Mouse (Mus musculus): ENCODE measurements around the gene Fmnl3. TPM values are rescaled to one million over a fixed set of nuclear protein-coding genes. Genes with fewer than 3 reads are reported as not detected.

The Fmnl3 gene
- polyA plus RNA-seq, 1 experiment from 2014 or later = 8.0 TPM

GRCm38 (mm10) chr15:99392486-99393385 is 22.5 kb upstream of the Fmnl3 start, which contains the start of gene Tmbim6:
Tmbim6 (plus strand) TSS chr15:99392882.
- no peaks in the 10 kb centered on the region for H3K9me3 ChIP-seq (ENCODE audit: control insufficient read depth, low read length)
- H3K27ac ChIP-seq (replicated peaks) = peak within 1 kb of the TSS; percentile 98
- H3K4me2 ChIP-seq (replicated peaks; ENCODE audit: low read depth) = peak within 1 kb of the TSS; percentile 81
- ATAC-seq (ENCODE audit: low FRiP score, low TSS enrichment) = peak; percentile 97
- DNase-seq (ENCODE audit: low spot score) = peak; percentile 99
- peak; percentile 42 for TF ChIP-seq CTCF (IDR thresholded peaks at IDR 0.05; ENCODE audit: low read depth)
- TF ChIP-seq EP300 (optimal IDR thresholded peaks at IDR 0.05) = no peak
- H3K36me3 ChIP-seq (ENCODE audit: control insufficient read depth, insufficient read depth, low read length) = no peaks in the 10 kb centered on the region
- peak within 1 kb of the TSS; percentile 93 for H3K4me3 ChIP-seq (ENCODE audit: low read depth, low read length)
- under 1% methylated on average over 51 of the region's 51 CpGs for WGBS
- H3K9ac ChIP-seq (ENCODE audit: low read length) = peak within 1 kb of the TSS; percentile 96
- no peaks in the 10 kb centered on the region for H3K27me3 ChIP-seq (ENCODE audit: control insufficient read depth, insufficient read depth, low read length)
- 0 out of 2 replicates have a peak, but pooled peaks cover 4% of the 10 kb centered on the region for H3K4me1 ChIP-seq (replicated peaks; ENCODE audit: control insufficient read depth, insufficient read depth)

GRCm38 (mm10) chr15:99391975-99392374 is 21.7 kb upstream of the Fmnl3 start:
- Histone ChIP-seq H3K36me3 (ENCODE audit: control insufficient read depth, insufficient read depth, low read length) (no peaks in the 10 kb centered on the region), H3K27ac (replicated peaks) (peak overlapping the region; percentile 82), H3K4me1 (replicated peaks; ENCODE audit: control insufficient read depth, insufficient read depth) (0 out of 2 replicates have a peak, but pooled peaks cover 4% of the 10 kb centered on the region), H3K4me3 (ENCODE audit: low read depth, low read length) (peak overlapping the region; percentile 28; the same call in 1 of the 2 replicates), H3K4me2 (replicated peaks; ENCODE audit: low read depth) (peak overlapping the region; percentile 45), H3K9ac (ENCODE audit: low read length) (no peak overlapping the region; the same call in 1 of the 2 replicates), H3K27me3 (ENCODE audit: control insufficient read depth, insufficient read depth, low read length) (no peaks in the 10 kb centered on the region), H3K9me3 (ENCODE audit: control insufficient read depth, low read length) (no peaks in the 10 kb centered on the region)
- no peak for TF ChIP-seq CTCF (IDR thresholded peaks at IDR 0.05; ENCODE audit: low read depth)
- TF ChIP-seq EP300 (optimal IDR thresholded peaks at IDR 0.05) = no peak
- DNase-seq (ENCODE audit: low spot score) (peak; percentile 43), ATAC-seq (ENCODE audit: low FRiP score, low TSS enrichment) (no peak)
- WGBS = 80% methylated on average over 6 of the region's 6 CpGs

GRCm38 (mm10) chr15:99390472-99391401 is 20.5 kb upstream of the Fmnl3 start:
- TF ChIP-seq CTCF (IDR thresholded peaks at IDR 0.05; ENCODE audit: low read depth) (no peak), EP300 (optimal IDR thresholded peaks at IDR 0.05) (no peak)
- H3K27me3 ChIP-seq (ENCODE audit: control insufficient read depth, insufficient read depth, low read length) = no peaks in the 10 kb centered on the region
- no peaks in the 10 kb centered on the region for H3K36me3 ChIP-seq (ENCODE audit: control insufficient read depth, insufficient read depth, low read length)
- H3K4me2 ChIP-seq (replicated peaks; ENCODE audit: low read depth) = no peak overlapping the region
- DNase-seq (ENCODE audit: low spot score) = no peak
- H3K4me1 ChIP-seq (replicated peaks; ENCODE audit: control insufficient read depth, insufficient read depth) = 0 out of 2 replicates have a peak, but pooled peaks cover 2% of the 10 kb centered on the region
- no peak overlapping the region for H3K27ac ChIP-seq (replicated peaks)
- H3K9ac ChIP-seq (ENCODE audit: low read length) = no peak overlapping the region
- no peak overlapping the region for H3K4me3 ChIP-seq (ENCODE audit: low read depth, low read length)
- 57% methylated on average over 7 of the region's 7 CpGs for WGBS
- no peak for ATAC-seq (ENCODE audit: low FRiP score, low TSS enrichment)
- no peaks in the 10 kb centered on the region for H3K9me3 ChIP-seq (ENCODE audit: control insufficient read depth, low read length)

DNA sequence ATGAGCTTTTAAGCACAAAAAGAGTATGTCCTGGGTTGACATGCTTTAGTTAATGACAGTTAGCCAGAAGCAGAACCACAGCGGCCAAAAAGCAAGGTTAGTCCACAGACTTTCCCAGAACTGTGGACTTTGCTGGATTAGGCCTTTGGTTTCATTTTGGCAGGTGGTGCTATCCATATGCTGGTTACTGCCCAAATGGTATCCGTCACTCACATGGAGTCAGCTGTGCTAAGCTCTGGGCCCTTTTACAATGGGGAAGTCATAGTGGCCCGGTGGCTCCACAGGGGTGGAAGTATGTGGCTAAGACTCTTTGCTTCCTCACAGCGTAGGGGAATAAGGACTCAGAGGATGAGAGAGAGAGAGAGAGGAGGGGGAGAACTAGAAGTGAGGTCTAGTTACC is 17.7 kb upstream of the Fmnl3 start:
- ATAC-seq (ENCODE audit: low FRiP score, low TSS enrichment) (no peak), DNase-seq (ENCODE audit: low spot score) (no peak)
- Histone ChIP-seq H3K4me3 (ENCODE audit: low read depth, low read length) (no peak overlapping the region), H3K27me3 (ENCODE audit: control insufficient read depth, insufficient read depth, low read length) (no peaks in the 10 kb centered on the region), H3K4me2 (replicated peaks; ENCODE audit: low read depth) (no peak overlapping the region), H3K9ac (ENCODE audit: low read length) (no peak overlapping the region), H3K4me1 (replicated peaks; ENCODE audit: control insufficient read depth, insufficient read depth) (no peaks in the 10 kb centered on the region), H3K9me3 (ENCODE audit: control insufficient read depth, low read length) (no peaks in the 10 kb centered on the region), H3K36me3 (ENCODE audit: control insufficient read depth, insufficient read depth, low read length) (no peaks in the 10 kb centered on the region), H3K27ac (replicated peaks) (no peak overlapping the region)
- no peak for TF ChIP-seq CTCF (IDR thresholded peaks at IDR 0.05; ENCODE audit: low read depth)
- TF ChIP-seq EP300 (optimal IDR thresholded peaks at IDR 0.05) = no peak
- WGBS = 74% methylated on average over 4 of the region's 4 CpGs

DNA sequence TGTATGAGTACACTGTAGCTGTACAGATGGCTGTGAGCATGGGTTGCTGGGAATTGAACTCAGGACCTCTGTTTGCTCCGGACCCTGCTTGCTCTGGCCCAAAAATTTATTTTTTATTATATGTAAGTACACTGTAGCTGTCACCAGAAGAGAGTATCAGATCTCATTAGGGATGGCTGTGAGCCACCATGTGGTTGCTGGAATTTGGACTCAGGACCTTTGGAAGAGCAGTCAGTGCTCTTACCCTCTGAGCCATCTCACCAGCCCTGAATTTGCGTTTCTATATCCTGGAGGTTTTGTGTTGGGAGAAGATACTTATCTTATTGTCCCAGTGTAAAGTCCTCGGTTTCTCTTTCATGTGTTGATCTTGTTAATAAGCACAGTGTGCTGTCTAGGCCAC is 16.5 kb upstream of the Fmnl3 start:
- no peaks in the 10 kb centered on the region for H3K9me3 ChIP-seq (ENCODE audit: control insufficient read depth, low read length)
- H3K27ac ChIP-seq (replicated peaks) = no peak overlapping the region
- no peaks in the 10 kb centered on the region for H3K27me3 ChIP-seq (ENCODE audit: control insufficient read depth, insufficient read depth, low read length)
- no peak overlapping the region for H3K9ac ChIP-seq (ENCODE audit: low read length)
- no peaks in the 10 kb centered on the region for H3K36me3 ChIP-seq (ENCODE audit: control insufficient read depth, insufficient read depth, low read length)
- H3K4me1 ChIP-seq (replicated peaks; ENCODE audit: control insufficient read depth, insufficient read depth) = no peaks in the 10 kb centered on the region
- TF ChIP-seq EP300 (optimal IDR thresholded peaks at IDR 0.05) = no peak
- no peak for TF ChIP-seq CTCF (IDR thresholded peaks at IDR 0.05; ENCODE audit: low read depth)
- 68% methylated on average over 3 of the region's 3 CpGs for WGBS
- no peak for ATAC-seq (ENCODE audit: low FRiP score, low TSS enrichment)
- no peak for DNase-seq (ENCODE audit: low spot score)
- H3K4me2 ChIP-seq (replicated peaks; ENCODE audit: low read depth) = no peak overlapping the region
- no peak overlapping the region for H3K4me3 ChIP-seq (ENCODE audit: low read depth, low read length)
